Mouse (Mus musculus) megakaryocyte, embryonic 14.5 days (primary cell): ENCODE results near the gene Cnr2. TPM values are rescaled to one million over a fixed set of nuclear protein-coding genes. Genes with fewer than 3 reads are reported as not detected.
"Not testable (repeated sequence)": the region's sequence is repeated elsewhere in the genome, so short reads cannot be mapped to it uniquely, and the experiment has no call there.

ENCODE experiments used
- H3K27me3 ChIP-seq: replicated peaks from 2 replicates; pipeline ENCODE3; 2012; ENCODE audit warnings: inconsistent platforms
- H3K36me3 ChIP-seq: replicated peaks from 2 replicates; pipeline ENCODE3; 2012; ENCODE audit warnings: low read length, inconsistent platforms, mixed read lengths
- H3K4me1 ChIP-seq: 2 replicates; pipeline ENCODE4 v1.6.1; 2012; ENCODE audit warnings: inconsistent platforms
- H3K4me3 ChIP-seq: replicated peaks from 2 replicates; pipeline ENCODE3; 2012; ENCODE audit warnings: moderate library complexity, mild to moderate bottlenecking, inconsistent platforms
- H3K9me3 ChIP-seq: 2 replicates; pipeline ENCODE4 v1.6.1; 2012; ENCODE audit warnings: inconsistent platforms
- FLI1 ChIP-seq: IDR thresholded peaks from 2 replicates; pipeline ENCODE4 v1.6.1; 2012; ENCODE audit warnings: low read length, inconsistent platforms, mixed read lengths
- GATA1 ChIP-seq: IDR thresholded peaks from 3 replicates; pipeline ENCODE4 v1.6.1; 2012; ENCODE audit warnings: mixed read lengths, low read length, inconsistent platforms, borderline replicate concordance
- polyA plus RNA-seq: library from polyadenylated mRNA; stranded (reverse); fragments of >175 nt; gene quantifications from 2 replicates; pipeline ENCODE4 v1.2.3, GENCODE M21; 2012; ENCODE audit warnings: low replicate concordance; ENCODE audit not compliant: insufficient read depth

The Cnr2 gene
- polyA plus RNA-seq, 1 experiment = 4.9 TPM

GRCm38 (mm10) chr4:135929828-135930227 is 34.6 kb downstream of the Cnr2 start:
- H3K27me3 ChIP-seq = no peaks in the 10 kb centered on the region
- TF ChIP-seq GATA1 (no peak), FLI1 (no peak)
- peaks cover 97% of the 10 kb centered on the region for H3K36me3 ChIP-seq
- H3K4me3 ChIP-seq = no peak overlapping the region
- peaks cover 8% of the 10 kb centered on the region for H3K4me1 ChIP-seq
- no peaks in the 10 kb centered on the region for H3K9me3 ChIP-seq

- TF ChIP-seq FLI1 (no peak), GATA1 (no peak)
- Histone ChIP-seq H3K36me3 (peaks cover 97% of the 10 kb centered on the region), H3K9me3 (no peaks in the 10 kb centered on the region), H3K27me3 (no peaks in the 10 kb centered on the region), H3K4me1 (peaks cover 13% of the 10 kb centered on the region), H3K4me3 (no peak overlapping the region)
Measured at GRCm38 (mm10) chr4:135930239-135930638, 35.0 kb downstream of the Cnr2 start.

GRCm38 (mm10) chr4:135931832-135932231 is 36.6 kb downstream of the Cnr2 start:
- Histone ChIP-seq H3K27me3 (no peaks in the 10 kb centered on the region), H3K4me1 (peaks cover 24% of the 10 kb centered on the region), H3K9me3 (no peaks in the 10 kb centered on the region), H3K4me3 (no peak overlapping the region), H3K36me3 (peaks cover 96% of the 10 kb centered on the region)
- TF ChIP-seq FLI1 = no peak
- no peak for TF ChIP-seq GATA1

GRCm38 (mm10) chr4:135934708-135935500 is 39.7 kb downstream of the Cnr2 start:
- Histone ChIP-seq H3K4me3 (no peak overlapping the region), H3K9me3 (no peaks in the 10 kb centered on the region), H3K36me3 (peaks cover 97% of the 10 kb centered on the region), H3K27me3 (no peaks in the 10 kb centered on the region), H3K4me1 (peaks cover 31% of the 10 kb centered on the region)
- TF ChIP-seq FLI1 (no peak), GATA1 (no peak)

- no peak overlapping the region for H3K4me3 ChIP-seq
- H3K9me3 ChIP-seq = no peaks in the 10 kb centered on the region
- H3K27me3 ChIP-seq = no peaks in the 10 kb centered on the region
- TF ChIP-seq GATA1 = no peak
- no peak for TF ChIP-seq FLI1
- peaks cover 95% of the 10 kb centered on the region for H3K36me3 ChIP-seq
- peaks cover 31% of the 10 kb centered on the region for H3K4me1 ChIP-seq
Measured at GRCm38 (mm10) chr4:135935502-135935901, 40.3 kb downstream of the Cnr2 start.

- no peaks in the 10 kb centered on the region for H3K27me3 ChIP-seq
- H3K4me3 ChIP-seq = no peak overlapping the region
- no peaks in the 10 kb centered on the region for H3K9me3 ChIP-seq
- H3K4me1 ChIP-seq = peaks cover 55% of the 10 kb centered on the region
- peaks cover 79% of the 10 kb centered on the region for H3K36me3 ChIP-seq
- TF ChIP-seq GATA1 (no peak), FLI1 (no peak)
Measured at GRCm38 (mm10) chr4:135938858-135939257, 43.7 kb downstream of the Cnr2 start.

- peaks cover 61% of the 10 kb centered on the region for H3K36me3 ChIP-seq
- H3K27me3 ChIP-seq, H3K9me3 ChIP-seq, H3K4me3 ChIP-seq: not testable (repeated sequence)
- peaks cover 45% of the 10 kb centered on the region for H3K4me1 ChIP-seq
Measured at GRCm38 (mm10) chr4:135941026-135941425, 45.8 kb downstream of the Cnr2 start.

- no peaks in the 10 kb centered on the region for H3K27me3 ChIP-seq
- no peak overlapping the region for H3K4me3 ChIP-seq
- H3K36me3 ChIP-seq = peaks cover 51% of the 10 kb centered on the region
- H3K4me1 ChIP-seq = peaks cover 48% of the 10 kb centered on the region
- TF ChIP-seq GATA1 (no peak), FLI1 (no peak)
- no peaks in the 10 kb centered on the region for H3K9me3 ChIP-seq
Measured at GRCm38 (mm10) chr4:135942193-135942592, 47.0 kb downstream of the Cnr2 start.

GRCm38 (mm10) chr4:135943389-135943788 is 48.2 kb downstream of the Cnr2 start:
- Histone ChIP-seq H3K36me3 (peaks cover 44% of the 10 kb centered on the region), H3K9me3 (no peaks in the 10 kb centered on the region), H3K4me1 (peaks cover 58% of the 10 kb centered on the region), H3K4me3 (no peak overlapping the region), H3K27me3 (no peaks in the 10 kb centered on the region)
- TF ChIP-seq FLI1 (no peak), GATA1 (no peak)

GRCm38 (mm10) chr4:135945706-135946105 is 50.5 kb downstream of the Cnr2 start:
- Histone ChIP-seq H3K9me3 (no peaks in the 10 kb centered on the region), H3K27me3 (no peaks in the 10 kb centered on the region), H3K36me3 (peaks cover 42% of the 10 kb centered on the region), H3K4me1 (peaks cover 72% of the 10 kb centered on the region), H3K4me3 (peak overlapping the region; percentile 94)
- TF ChIP-seq FLI1 (no peak), GATA1 (no peak)
